Mouse (Mus musculus): ENCODE results near the gene Hectd2. TPM values are rescaled to one million over a fixed set of nuclear protein-coding genes. Genes with fewer than 3 reads are reported as not detected.

Hectd2 gene
- polyA plus RNA-seq, 1 experiment from 2014 or later = 0.56 TPM

Other genes starting within 250 kb of the Hectd2 start
- gene Pcgf5, start 206.3 kb upstream of the Hectd2 start, polyA plus RNA-seq (2015; fragmentation: Nextera tagmentation; extraction: Ambion mirVana) = 22.2 and 22.9 TPM in 2 replicates
- 4.0 and 6.0 TPM in 2 replicates for gene Ppp1r3c, start 182.0 kb downstream of the Hectd2 start, polyA plus RNA-seq (2015; fragmentation: Nextera tagmentation; extraction: Ambion mirVana)